Mouse (Mus musculus) CD4-positive, CD25-positive, alpha-beta regulatory T cell, adult 2 months (primary cell): Measurements from ENCODE around the gene Cfap77.

Experiments used
- DNase-seq: peaks from one replicate; pipeline ENCODE4 v3.0.0-alpha.2; 2012; ENCODE audit warnings: low read depth, low spot score

Cfap77 gene

DNA sequence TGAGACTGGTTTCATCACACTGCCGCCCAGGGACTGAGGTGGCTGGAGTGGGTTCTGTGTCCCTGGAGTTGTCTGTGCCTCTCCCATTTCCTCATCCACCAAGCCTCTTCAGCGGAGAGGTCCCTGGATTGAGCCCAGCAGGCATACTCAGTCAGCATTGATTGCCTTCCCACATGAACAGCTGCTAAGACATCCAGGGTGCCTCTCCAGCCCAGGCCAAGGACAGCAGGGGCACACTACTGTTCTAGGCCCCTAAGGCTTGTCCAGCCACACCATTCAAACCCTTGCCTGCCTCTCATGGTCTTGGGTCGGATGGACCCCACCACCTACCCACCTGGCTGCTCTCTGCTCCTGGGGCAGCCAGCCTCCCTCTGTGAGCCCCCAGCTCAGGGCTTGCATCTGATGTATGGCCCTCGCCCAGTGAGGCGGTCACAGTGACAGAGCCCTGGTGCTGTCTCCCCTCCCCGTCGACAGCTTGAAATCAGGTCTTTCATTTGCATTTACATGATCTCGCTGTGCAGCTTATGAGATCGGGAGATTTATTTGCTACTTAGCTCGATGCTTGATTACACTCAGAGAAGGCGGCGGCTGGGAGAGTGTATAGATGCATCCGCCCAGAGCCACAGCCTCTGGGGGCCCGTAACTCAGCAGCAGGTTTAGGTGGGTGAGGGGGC, 57.6 kb downstream of the Cfap77 start:
- DNase-seq, result no peak

GRCm38 (mm10) chr2:28995436-28995835, 59.4 kb downstream of the Cfap77 start:
- no peak for DNase-seq

DNA sequence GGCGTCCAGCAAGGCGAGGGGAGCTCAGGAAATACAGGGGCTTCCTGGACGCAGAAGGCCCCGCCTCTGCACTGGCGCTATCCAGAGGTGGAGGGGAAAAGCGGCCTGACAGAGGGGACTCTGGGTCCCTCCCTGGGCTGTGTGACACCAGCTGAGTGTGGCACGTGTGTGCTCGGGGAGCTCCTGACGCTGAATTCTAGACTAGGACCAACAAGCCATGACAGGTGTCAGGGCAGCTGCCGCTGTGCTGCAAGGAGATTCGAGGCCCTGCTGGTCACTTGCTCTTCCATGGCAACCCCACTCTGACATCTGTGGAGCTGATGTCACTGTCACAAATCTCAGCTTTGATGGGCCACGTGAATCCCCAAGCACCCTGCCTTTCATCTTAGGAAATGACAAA, 60.9 kb downstream of the Cfap77 start:
- DNase-seq, result no peak

DNA sequence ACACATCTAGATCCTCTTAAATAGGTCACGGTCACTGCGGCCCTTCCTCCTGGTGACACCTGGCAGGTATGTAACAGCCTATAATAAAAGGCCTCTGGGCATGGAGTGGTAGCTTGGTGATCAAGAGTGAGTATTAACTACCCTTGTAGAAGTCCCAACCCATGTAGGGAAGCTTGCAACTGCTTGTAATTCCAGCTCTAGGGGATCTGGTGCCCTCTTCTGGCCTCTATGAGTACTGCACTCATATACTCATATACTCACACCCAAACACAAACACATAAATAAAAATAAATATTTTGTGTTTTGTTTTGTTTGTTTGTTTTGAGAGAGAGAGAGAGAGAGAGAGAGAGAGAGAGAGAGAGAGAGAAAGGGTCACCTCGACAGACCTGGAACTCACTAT, 66.1 kb downstream of the Cfap77 start:
- peak; percentile 6 for DNase-seq

GRCm38 (mm10) chr2:28980080-28980910, 74.6 kb downstream of the Cfap77 start:
- no peak for DNase-seq

DNA sequence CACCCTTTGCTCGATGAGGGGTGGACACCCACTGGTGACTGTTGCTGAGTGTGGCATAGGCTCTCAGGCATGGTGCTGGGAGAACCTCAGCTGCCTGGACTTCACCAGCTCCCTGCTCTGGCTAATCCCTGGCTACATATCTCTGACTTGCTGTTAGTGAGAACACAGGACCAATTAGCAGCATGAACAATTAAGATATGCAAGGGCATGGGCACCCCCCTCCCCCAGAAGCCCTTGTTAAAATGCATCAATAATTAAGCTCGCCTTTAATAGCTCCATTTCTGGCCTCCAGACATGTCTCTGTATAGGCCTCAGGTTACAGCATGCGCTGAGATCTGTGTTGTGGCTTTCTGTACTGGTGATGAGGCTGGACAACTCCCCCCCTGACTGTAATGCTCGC, 76.4 kb downstream of the Cfap77 start:
- no peak for DNase-seq

GRCm38 (mm10) chr2:28976635-28977034, 78.2 kb downstream of the Cfap77 start:
- peak; percentile 78 for DNase-seq

DNA sequence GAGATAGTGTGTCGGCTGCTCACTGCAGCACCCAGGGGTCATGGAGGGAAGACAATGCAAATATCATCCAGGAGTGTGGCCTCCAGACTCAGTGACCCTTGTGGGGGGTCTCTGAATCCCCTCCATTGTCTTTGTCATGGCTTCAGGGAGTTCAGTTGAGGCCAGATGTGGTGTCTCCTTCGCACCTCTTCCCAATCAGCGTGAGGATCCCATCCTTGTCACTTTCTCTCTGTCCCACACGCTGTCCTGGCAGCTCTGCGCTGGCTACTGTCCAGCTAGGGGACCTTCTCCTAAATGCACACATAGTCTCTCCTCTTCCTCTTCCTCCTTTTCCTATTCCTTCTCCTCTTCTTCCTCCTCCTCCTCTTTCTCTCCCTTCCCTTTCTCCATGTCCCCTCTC, 79.3 kb downstream of the Cfap77 start:
- DNase-seq, result no peak

DNA sequence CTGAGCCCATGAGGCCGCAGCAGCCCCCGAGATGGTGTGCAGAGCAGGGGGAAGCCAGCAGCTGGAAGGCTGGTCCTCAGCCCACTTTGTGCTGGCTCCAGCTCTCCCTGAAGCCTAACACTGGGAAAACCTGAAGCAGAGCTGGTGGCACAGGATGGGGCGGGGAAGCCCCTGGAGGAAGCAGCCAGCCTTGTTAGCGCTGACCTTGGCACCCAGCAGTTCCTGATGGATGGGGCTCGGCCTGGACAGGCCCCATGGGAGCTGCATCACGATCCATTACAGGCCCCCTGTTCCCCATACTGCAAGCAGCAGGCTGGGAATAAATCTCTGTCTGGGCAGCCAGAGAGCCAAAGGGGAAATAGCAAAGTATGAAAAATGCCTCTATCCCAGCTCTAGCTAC, 80.3 kb downstream of the Cfap77 start:
- no peak for DNase-seq

- no peak for DNase-seq
Observed at GRCm38 (mm10) chr2:28973832-28974450, 80.9 kb downstream of the Cfap77 start.

DNA sequence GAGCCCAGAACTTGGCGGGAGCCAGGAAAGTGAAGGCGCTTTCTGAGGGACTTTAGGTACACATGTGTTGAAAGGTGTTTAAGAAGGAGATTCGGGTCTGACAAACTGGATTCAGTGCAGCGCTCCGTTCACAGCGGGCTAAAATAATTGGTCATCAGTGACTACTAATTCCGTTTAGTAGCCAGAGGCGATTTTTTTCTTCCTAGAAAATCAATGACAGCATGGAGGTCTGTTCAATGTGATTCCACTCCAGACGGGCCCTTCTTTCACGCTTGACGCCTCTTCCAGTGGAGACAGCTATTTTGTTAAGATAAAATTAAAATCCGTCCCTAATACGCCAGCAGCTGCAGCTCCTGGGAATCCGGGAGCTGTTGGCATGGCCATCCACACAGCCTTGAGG, 84.4 kb downstream of the Cfap77 start:
- no peak for DNase-seq

- DNase-seq, result no peak
Observed at GRCm38 (mm10) chr2:28968278-28968677, 86.6 kb downstream of the Cfap77 start.

GRCm38 (mm10) chr2:28966151-28966795, 88.6 kb downstream of the Cfap77 start:
- no peak for DNase-seq

DNA sequence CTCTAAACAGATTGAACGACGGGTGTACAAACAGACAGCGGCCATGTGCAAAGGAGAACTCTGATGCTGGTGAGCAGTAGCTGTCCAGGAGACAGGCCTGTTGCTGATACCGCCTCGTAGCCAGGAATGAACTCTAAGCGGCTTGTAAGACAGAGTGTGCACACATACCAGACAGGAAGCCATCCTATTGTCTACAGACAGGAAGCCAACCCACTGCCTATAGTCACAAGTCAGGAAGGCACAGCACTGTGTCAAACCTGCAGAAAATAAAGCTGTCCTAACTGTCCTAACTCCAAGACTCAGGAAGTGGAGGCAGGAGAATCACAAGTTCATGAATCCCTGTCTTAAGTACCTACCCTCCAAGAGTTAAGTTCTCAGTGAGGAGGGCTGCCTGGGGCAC, 91.3 kb downstream of the Cfap77 start:
- DNase-seq, result no peak

- no peak for DNase-seq
Observed at GRCm38 (mm10) chr2:28961636-28962035, 93.2 kb downstream of the Cfap77 start.

GRCm38 (mm10) chr2:28961024-28961585, 93.8 kb downstream of the Cfap77 start:
- no peak for DNase-seq

DNA sequence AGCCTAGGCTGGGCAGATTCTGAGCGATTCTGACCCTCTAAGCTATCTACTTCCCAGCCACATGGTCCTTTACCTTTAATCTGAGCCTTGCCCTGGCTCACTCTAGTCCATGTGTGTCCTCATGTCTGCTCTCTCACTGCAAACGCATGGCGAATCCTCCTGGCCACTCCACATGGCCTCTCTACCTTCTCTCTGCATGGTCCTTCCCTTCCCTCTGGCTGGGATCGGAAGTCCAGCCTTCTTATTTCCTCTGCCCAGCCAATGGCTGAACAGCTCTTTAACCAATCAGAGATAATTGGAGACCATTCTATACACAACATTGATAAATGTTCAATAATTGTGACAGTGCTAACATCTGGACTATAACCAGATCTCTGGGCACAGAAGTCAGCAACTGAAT, 98.0 kb downstream of the Cfap77 start:
- DNase-seq, result no peak

GRCm38 (mm10) chr2:28954595-28954994, 100.3 kb downstream of the Cfap77 start:
- DNase-seq, result no peak

DNA sequence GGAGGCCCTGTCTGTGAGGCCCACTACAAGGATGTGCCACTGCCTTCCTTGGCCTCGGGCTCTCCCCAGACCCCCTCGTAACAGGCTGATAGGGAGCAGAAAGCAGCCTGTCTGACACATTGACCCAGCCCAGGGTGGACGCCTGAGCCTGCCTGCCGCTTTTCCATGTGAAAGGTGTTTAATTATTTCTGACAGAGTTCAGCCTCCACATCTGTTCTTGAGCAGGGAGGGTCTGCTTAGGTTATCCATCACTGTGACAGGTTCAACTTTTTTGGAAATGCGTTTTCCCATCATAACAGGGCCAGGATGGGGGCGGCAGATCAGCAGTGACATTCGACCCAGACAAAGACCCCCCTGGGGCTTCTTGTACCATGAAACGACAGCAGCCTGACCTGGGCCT, 101.9 kb downstream of the Cfap77 start:
- DNase-seq, result no peak

GRCm38 (mm10) chr2:28946312-28946711, 108.6 kb downstream of the Cfap77 start:
- DNase-seq, result no peak

- no peak for DNase-seq
Observed at GRCm38 (mm10) chr2:28945388-28945787, 109.5 kb downstream of the Cfap77 start.
